Mouse (Mus musculus) heart, embryonic 16.5 days (tissue): ENCODE results near the gene Slc17a9. TPM values are rescaled to one million over a fixed set of nuclear protein-coding genes. Genes with fewer than 3 reads are reported as not detected.

Source experiments
- ATAC-seq: fragments of 200-750 bp; cut with Nextera tagmentation; replicated peaks from 2 replicates; pipeline ENCODE4 v1.8.0; 2017; ENCODE audit warnings: moderate number of reproducible peaks; ENCODE audit not compliant: insufficient read depth, low FRiP score; ENCODE audit errors: extremely low read depth
- H3K27ac ChIP-seq: fragments of 300-500 bp; sonication (generic); 2 replicates; pipeline ENCODE4 v1.5.1; 2014; ENCODE audit warnings: mild to moderate bottlenecking, low read length, control low read depth, moderate library complexity
- H3K27me3 ChIP-seq: fragments of 300-500 bp; sonication (generic); 2 replicates; pipeline ENCODE4 v1.6.1; 2014; ENCODE audit warnings: low read length, mixed read lengths; ENCODE audit not compliant: control insufficient read depth, insufficient read depth
- H3K36me3 ChIP-seq: fragments of 300-500 bp; sonication (generic); 2 replicates; pipeline ENCODE4 v1.6.1; 2014; ENCODE audit not compliant: control insufficient read depth, insufficient read depth
- H3K4me1 ChIP-seq: fragments of 300-500 bp; sonication (generic); 2 replicates; pipeline ENCODE4 v1.6.1; 2014; ENCODE audit warnings: low read length, mixed read lengths; ENCODE audit not compliant: control insufficient read depth, insufficient read depth
- H3K4me2 ChIP-seq: fragments of 300-500 bp; sonication (generic); 2 replicates; pipeline ENCODE4 v1.6.1; 2014; ENCODE audit warnings: low read depth, mild to moderate bottlenecking, control low read depth, low read length
- H3K4me3 ChIP-seq: fragments of 300-500 bp; sonication (generic); 2 replicates; pipeline ENCODE4 v1.5.1; 2014; ENCODE audit warnings: mild to moderate bottlenecking, control low read depth, low read length
- H3K9ac ChIP-seq: fragments of 300-500 bp; sonication (generic); 2 replicates; pipeline ENCODE4 v1.6.1; 2014; ENCODE audit warnings: low read length, control low read depth
- H3K9me3 ChIP-seq: fragments of 300-500 bp; sonication (generic); replicated peaks from 2 replicates; pipeline ENCODE4 v1.6.1; 2016; ENCODE audit warnings: low read length; ENCODE audit not compliant: control insufficient read depth
- WGBS: fragments of 180-500 bp; shearing (Covaris S2); extraction: QIAGEN DNeasy Blood & Tissue Kit; methylation state at CpG from one replicate; pipeline ENCODE4 v1.1.7; 2014; 5-methylcytosine and 5-hydroxymethylcytosine counted together
- polyA plus RNA-seq: library from polyadenylated mRNA; unstranded; fragments of >200 nt; fragmentation: Nextera tagmentation; extraction: Ambion mirVana; gene quantifications from 2 replicates; pipeline ENCODE4 v1.2.1, GENCODE M21; 2015

Gene Slc17a9
- polyA plus RNA-seq, 1 experiment from 2014 or later = 1.7 TPM

DNA sequence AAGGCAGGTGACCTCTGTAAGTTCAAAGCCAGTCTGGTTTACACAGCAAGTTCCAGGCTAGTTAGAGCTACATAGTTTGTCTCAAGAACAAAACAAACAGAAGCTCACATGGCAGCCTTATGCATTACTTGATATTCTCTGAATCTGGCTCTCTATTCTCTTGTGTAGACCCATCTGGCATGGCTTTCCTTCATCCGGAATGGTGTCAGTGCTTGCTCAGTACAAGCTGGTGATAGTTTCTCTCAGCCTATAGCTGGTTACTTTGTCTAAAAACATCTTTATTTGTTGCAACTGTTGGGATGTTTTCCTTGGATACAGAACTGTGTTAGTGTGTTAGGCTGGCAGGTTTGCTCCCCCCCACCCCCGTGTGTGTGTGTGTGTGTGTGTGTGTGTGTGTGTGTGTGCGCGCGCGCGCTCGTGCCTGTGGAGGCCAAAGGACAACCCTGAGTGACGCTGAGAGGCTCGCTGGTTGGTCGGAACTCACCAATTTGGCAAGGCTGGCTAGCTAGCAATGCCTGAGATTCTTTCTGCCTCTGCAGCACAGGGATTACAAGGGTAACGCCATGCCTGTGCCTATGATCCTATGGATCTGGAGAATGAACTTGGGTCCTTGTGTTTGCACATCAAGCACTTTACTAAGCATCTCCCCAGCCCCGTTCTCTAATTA lies 62.6 kb downstream of the Slc17a9 start:
- Histone ChIP-seq H3K27me3 (peaks cover 18% of the 10 kb centered on the region), H3K27ac (no peak overlapping the region), H3K4me2 (no peak overlapping the region), H3K4me1 (peaks cover 11% of the 10 kb centered on the region), H3K36me3 (no peaks in the 10 kb centered on the region), H3K9ac (no peak overlapping the region), H3K4me3 (no peak overlapping the region), H3K9me3 (no peaks in the 10 kb centered on the region)
- ATAC-seq = no peak
- WGBS = 69% methylated on average over 13 of the region's 13 CpGs

DNA sequence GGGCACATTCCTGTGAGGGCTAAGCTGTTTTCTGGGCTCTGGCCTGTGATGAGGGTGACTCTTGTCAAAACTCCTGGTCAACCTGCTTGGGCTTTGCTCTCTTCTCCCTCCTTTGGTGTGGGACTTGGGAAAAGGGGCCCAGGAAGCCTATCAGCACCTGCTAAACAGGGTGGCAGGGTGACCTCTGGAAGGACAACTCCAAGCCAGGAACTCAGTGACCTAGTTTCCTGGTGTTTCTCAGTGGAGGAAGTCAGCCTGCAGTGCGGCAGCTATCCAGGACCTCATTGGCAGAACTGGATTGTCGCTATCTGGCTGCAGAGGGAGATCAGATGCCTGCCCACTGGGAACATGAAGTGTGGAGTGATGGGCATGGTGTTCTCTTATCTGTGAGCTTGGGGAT lies 63.3 kb downstream of the Slc17a9 start:
- 0 out of 2 replicates have a peak, but pooled peaks have one; percentile 28 for ATAC-seq
- Histone ChIP-seq H3K36me3 (no peaks in the 10 kb centered on the region), H3K27me3 (peaks cover 18% of the 10 kb centered on the region), H3K4me3 (no peak overlapping the region), H3K9me3 (no peaks in the 10 kb centered on the region), H3K4me2 (no peak overlapping the region), H3K9ac (no peak overlapping the region), H3K4me1 (peaks cover 11% of the 10 kb centered on the region), H3K27ac (no peak overlapping the region)
- WGBS = 14% methylated on average over 2 of the region's 2 CpGs

DNA sequence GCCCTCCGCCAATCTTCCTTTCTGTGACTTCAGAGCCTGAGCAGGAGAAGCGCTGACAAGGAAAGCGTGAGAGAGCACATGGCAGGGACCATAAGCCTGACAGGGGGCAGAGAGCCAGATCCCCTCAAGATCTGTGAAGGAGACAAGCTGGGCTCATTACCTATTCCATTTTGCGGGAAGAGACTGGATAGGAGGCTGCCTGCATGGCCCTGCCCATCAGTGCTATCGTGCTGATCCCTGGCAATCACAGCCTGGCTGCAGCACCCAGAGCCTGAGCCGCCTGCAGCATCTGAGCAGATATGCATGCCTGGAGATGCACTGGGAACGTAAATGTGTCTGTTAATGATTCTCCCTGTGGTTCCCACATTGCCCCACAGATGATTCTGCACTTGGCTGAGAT lies 63.8 kb downstream of the Slc17a9 start:
- H3K36me3 ChIP-seq = no peaks in the 10 kb centered on the region
- no peak for ATAC-seq
- H3K4me1 ChIP-seq = peaks cover 11% of the 10 kb centered on the region
- no peak overlapping the region for H3K4me3 ChIP-seq
- whole genome bisulfite sequencing = 3% methylated on average over 6 of the region's 7 CpGs
- peaks cover 18% of the 10 kb centered on the region for H3K27me3 ChIP-seq
- no peak overlapping the region for H3K9ac ChIP-seq
- H3K9me3 ChIP-seq = no peaks in the 10 kb centered on the region
- H3K27ac ChIP-seq = no peak overlapping the region
- peak overlapping the region; percentile 21 for H3K4me2 ChIP-seq

DNA sequence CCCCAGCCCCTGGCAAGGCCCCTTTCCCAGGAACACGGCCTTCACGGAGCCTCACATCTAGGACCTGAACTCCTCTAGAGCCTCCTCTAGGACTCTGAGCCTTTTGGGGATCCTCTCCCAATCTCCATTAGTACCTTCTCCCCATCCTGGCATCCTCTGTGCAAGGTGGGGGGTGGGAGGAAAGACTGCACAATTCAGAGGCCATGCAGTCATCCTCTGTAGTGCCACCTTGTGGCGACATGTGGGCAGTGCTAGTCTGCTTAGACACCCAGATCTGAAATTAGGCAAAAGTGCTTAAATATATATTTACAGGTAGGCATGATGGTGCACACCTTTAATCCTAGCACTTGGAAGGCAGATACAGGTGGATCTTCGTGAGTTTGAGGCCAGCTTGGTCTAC lies 66.6 kb downstream of the Slc17a9 start:
- WGBS = 49% methylated on average over 4 of the region's 4 CpGs
- no peaks in the 10 kb centered on the region for H3K9me3 ChIP-seq
- H3K4me2 ChIP-seq = no peak overlapping the region
- H3K4me3 ChIP-seq = no peak overlapping the region
- peaks cover 20% of the 10 kb centered on the region for H3K27me3 ChIP-seq
- H3K36me3 ChIP-seq = no peaks in the 10 kb centered on the region
- peaks cover 11% of the 10 kb centered on the region for H3K4me1 ChIP-seq
- no peak for ATAC-seq
- no peak overlapping the region for H3K27ac ChIP-seq
- no peak overlapping the region for H3K9ac ChIP-seq

Other genes starting within 250 kb of the Slc17a9 start
- 1.9 and 2.0 TPM in 2 replicates for gene Ntsr1, start 225.3 kb upstream of the Slc17a9 start, polyA plus RNA-seq
- 25.4 and 29.1 TPM in 2 replicates for gene Mrgbp, start 144.0 kb upstream of the Slc17a9 start, polyA plus RNA-seq
- 47.3 and 53.0 TPM in 2 replicates for gene Ogfr, start 136.0 kb upstream of the Slc17a9 start, polyA plus RNA-seq
- 11.7 and 13.1 TPM in 2 replicates for gene Col9a3, start 127.5 kb upstream of the Slc17a9 start, polyA plus RNA-seq
- gene Tcfl5, start 82.6 kb upstream of the Slc17a9 start, polyA plus RNA-seq = not detected in 2 replicates
- 15.8 and 17.0 TPM in 2 replicates for gene Dido1, start 15.3 kb upstream of the Slc17a9 start, polyA plus RNA-seq
- gene Gid8, start 15.1 kb upstream of the Slc17a9 start, polyA plus RNA-seq = 45.7 and 49.4 TPM in 2 replicates
- not detected in 2 replicates for gene Bhlhe23, start 51.6 kb downstream of the Slc17a9 start, polyA plus RNA-seq
- 17.5 and 33.9 TPM in 2 replicates for gene Ythdf1, start 195.7 kb downstream of the Slc17a9 start, polyA plus RNA-seq
- 0.09 and 0.27 TPM in 2 replicates for gene Birc7, start 203.8 kb downstream of the Slc17a9 start, polyA plus RNA-seq
- gene Nkain4, start 229.4 kb downstream of the Slc17a9 start, polyA plus RNA-seq = 41.0 TPM in 2 replicates
- 76.1 and 86.1 TPM in 2 replicates for gene Arfgap1, start 242.0 kb downstream of the Slc17a9 start, polyA plus RNA-seq